Mouse (Mus musculus) Muller cell, postnatal 12 days (primary cell): ENCODE measurements around the gene Tlnrd1.

Experiments
- DNase-seq: peaks from one replicate; pipeline ENCODE4 v3.0.0-alpha.2; 2015; ENCODE audit errors: inconsistent ontology term

Gene Tlnrd1

GRCm38 (mm10) chr7:83884921-83885532 lies 922 bp upstream of the Tlnrd1 start:
- DNase-seq, result no peak

DNA sequence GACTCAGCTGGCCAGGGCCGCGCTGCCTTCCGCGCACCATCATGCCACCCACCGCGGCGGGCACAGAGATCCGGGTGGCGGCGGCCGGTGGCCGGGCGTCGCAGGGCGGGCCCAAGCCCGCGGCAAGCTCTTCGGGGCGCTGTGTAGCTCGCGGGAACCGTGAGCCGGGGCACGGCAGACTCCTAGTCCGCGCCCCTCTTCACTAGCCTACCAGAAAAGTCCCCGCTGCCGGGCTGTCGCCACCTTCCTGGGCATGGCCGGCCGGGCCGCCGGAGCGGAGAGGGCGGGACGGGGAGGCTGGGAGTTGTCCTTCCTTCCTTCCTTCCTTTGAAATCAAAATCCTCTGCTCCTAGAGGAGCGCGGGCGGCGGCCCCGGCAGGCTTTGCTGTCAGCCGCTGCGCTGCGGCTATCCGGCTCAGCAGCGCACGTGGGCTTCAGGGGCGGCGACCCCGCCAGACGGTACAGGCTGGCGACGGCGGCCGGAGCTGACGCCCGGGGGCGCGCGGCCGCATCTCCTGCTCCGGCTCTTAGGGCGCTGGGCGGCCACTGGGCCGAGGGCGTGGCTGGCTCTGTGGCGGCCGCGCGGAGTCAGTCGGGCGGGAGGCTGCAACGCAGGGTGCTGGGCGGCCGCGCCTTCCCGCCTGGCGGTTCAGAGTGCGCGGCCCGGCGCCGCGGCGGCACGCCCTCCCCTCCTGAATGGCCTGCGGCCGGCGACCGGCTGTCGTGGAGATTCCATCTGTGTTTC lies 657 bp downstream of the Tlnrd1 start:
- peak; percentile 87 for DNase-seq

DNA sequence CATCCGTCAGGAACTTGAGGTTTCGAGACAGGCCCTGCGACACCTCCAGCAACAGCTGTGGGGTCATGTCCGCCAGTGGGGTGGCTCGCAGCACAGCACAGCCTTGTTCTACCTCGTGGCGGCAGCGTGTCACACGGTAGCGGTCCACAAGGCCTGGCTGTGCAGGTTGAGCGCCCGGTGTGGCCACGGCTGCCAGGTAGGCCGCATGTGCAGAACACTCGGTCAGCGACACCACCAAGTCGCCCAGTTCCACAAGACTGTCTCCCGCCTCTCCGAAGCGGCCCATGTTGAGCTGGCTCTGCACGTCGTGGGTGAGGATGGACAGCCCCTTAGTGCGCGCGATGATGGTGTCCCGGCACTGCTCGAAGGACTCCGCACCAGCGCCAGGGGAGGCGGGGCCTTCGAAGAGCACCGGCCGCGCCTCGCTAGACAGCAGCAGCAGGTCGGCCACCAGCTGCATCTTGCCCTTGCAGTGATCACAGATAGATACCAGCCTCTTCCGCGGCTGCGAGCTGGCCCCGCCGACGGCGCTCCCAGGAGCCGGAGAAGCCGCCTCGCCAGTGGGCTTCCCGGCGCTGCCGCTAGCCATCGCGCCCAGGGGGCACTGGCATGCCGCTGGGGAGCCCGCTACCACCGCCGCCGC lies 1.4 kb downstream of the Tlnrd1 start:
- DNase-seq, result peak; percentile 67

GRCm38 (mm10) chr7:83882150-83882632 lies 1.9 kb downstream of the Tlnrd1 start:
- DNase-seq, result no peak

- DNase-seq, result peak; percentile 85
Observed at GRCm38 (mm10) chr7:83878676-83879448, 5.2 kb downstream of the Tlnrd1 start.

GRCm38 (mm10) chr7:83877088-83877487 lies 7.0 kb downstream of the Tlnrd1 start:
- no peak for DNase-seq

DNA sequence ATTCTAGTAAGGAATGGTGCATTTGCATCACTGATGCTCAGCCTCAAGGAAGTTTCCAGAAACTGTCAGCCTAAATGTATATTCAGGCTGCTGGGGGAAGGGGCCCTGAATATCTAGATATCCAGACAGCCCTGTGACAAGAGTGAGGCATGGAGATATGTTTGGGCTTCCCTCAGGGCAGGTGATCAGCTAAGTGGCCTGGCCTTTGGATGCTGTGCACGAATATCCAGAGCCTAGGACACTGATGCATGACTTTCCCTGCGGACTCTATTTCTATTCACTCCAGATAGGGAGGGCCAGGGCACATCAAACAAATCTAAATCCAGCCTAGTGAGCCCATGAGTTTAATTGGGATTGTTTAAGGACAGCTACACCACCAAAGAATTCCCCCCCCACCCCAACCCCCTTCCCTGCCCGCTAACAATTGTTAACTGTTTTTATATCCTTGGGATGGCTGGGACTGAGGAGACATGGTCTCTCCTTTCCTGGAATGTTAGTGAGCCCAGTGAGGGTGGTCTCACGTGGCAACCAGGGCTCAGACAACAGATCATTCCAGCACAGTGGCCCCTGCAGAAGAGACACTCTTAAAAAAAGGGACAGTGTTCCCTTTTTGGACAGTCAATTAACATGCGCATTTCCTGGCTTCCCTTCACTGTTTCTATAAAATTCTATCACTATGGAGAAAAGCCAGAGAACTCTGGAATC lies 14.1 kb downstream of the Tlnrd1 start:
- DNase-seq, result peak; percentile 25

GRCm38 (mm10) chr7:83868200-83868599 lies 15.9 kb downstream of the Tlnrd1 start:
- no peak for DNase-seq

GRCm38 (mm10) chr7:83863554-83863953 lies 20.6 kb downstream of the Tlnrd1 start:
- DNase-seq, result no peak

DNA sequence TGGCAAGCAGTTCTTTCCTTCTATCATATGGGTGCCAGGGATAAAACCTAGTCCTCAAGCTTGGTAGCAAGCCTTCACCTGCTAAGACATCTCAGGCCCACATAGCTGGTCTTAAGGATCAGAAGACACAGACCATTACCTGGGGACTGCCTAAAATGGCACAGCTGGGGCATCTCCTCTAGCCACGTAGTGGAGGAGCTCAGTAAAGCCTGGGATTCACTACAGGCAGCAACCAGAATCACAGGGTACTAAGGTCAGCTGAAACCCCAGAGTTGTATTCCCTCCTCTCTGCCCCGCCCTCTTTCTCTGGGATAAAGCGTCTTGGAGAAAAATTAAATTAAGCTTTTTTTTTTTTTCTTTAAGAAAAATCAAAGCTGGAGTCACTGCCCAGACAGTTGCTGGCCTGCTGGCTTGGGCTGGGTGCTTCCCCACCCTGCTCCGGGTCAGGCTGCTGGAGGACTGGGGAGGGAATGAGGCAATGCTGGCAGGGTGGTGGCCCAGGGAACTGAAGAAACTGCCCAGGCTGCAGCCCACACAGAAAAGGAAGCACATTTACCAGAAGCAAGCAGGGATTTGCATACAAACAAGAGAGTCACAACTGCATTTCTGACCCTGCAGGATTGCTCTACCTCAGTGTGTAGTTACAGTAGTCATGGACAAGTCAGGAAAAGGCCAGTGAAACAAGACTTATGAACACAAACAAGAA lies 24.6 kb downstream of the Tlnrd1 start:
- DNase-seq, result no peak

- DNase-seq, result no peak
Observed at GRCm38 (mm10) chr7:83857921-83858320, 26.2 kb downstream of the Tlnrd1 start.

- DNase-seq, result no peak
Observed at GRCm38 (mm10) chr7:83857208-83857488, 27.0 kb downstream of the Tlnrd1 start.

DNA sequence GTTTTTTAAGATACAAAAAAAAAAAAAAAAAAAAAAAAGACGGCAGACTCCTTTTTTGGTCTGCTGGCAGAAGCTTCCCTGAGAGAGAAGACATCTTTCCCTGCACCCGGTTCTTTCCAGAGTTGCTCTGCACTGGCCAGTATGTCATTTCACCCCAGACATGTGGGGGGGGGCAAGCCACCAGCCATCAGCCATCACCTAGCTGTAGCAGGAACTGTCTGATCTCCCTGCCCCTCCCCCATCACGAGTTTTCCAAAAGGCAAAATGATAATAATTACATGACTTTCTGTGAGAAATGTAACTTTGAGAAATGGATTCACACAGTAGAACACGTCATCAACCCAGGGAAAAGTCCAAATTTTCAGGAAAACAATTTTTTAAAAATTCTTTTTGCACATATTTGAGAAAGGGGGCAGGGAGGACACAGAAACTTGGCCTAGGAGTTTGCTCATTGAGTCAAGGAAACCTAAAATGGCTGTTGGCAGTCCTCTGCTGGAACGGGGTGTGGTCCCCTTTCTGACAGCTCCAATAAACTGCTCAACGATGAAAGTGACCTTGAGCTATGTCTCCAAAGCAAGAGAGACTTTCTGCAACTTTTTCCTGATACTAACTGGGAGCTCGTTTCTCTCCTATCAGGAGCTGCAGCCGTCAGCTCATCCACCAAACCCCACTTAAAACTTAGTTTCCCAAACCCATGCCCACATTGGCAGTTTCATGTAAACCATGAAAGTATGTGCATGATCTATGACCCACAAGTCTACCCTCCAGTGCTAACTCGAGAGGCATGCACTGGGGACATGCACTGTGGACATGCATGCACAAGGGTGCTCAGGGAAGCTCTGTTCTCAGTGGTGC lies 27.5 kb downstream of the Tlnrd1 start:
- DNase-seq, result no peak

DNA sequence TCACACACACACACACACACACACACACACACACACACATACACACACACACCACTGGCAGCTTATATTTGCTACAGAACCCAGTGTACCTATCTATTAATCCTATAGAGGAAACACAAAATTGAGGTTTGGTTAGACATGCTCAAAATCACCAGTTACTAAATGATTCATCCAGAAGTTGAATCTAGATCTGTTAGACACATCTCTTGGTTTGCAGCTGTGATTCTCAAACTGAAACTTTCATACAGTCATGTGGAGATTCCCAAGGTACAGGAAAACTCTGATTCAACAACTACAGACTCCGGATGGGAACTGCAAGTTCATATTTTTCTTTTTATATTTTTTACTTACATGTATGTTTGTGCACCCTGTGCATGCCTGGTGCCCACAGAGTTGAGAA lies 28.9 kb downstream of the Tlnrd1 start:
- DNase-seq, result no peak

DNA sequence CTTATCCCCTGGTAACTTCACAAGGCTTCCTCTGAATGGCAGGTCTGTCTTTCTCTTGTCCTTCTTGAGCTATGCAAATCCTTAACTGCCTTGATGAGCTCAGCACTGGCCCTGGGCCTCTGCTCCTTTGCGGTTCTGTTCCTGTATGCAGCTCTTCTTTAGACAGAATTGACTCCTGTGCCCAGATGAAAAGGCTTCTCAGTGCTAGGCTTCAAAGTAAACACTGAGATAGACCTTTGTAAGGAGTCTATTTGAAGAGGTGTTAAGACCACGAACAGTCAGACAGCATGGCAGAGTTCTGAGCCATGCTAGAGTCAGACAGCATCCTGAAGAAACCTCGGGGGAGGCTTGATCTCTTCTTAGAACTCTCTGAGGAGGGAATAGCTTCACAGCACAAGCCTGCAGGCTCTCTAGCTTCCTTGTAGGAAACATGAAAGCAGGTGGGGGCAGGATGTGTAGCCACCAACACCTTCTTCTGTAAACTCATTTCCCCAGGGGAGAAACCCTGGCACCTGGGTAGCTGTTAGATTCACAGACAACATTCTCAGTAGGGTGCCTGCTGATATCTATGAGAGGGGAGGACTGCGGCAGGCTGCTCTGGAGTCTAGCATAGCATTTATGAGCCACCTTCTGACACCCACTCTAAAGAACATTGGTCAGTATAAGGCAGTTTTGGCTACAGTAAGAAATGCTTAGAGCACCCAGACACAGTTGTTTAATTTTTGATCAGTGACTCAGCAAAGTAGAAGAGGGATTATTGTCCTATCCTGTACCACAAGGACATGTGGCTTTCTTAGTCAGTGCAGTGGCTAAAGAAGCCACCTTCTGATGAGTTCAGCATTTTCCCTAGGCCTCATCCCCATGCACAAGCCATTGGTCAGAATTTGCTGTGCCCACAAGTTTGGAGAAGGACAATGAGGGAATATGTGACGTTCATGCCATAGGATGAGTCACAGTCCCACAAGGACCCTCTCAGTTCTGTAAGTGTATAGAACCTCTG lies 31.4 kb downstream of the Tlnrd1 start:
- DNase-seq, result peak; percentile 80

DNA sequence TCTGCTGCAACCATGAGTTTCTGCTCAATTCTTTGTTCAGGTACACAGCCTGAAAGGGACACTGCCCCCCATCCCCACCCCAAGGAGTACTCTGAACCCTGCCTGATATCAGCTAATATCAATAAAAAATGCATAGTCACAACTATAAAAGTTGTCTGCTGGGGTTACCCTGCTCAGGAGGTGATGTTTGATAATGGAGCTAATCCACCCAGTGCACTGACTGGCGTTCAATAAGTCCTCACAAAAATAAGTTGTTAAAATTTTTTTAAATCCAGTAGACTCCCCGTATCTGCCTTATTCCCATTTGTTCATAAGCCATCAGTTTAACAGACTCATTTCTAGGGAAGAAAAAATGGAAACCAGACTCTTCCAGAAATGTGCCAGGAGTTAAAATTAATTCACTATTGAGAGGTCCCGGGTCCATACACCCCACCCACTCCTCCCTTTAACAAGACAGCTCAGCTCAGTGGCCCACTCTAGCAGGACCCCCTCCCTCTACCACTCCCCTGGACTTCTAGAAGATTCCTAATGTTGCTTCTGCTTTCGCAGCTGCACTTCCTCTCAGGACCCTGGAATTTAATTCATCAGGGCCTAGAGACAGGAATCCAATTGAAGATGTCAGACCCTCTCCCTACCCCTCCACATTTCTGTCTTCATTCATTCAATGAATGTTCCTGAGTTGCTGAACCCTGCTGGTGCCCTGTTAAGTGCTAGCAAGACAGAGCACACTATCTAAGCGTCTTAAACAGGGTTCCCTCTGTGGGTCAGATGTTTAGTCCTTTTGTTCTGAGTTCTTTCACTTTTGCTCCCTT lies 32.3 kb downstream of the Tlnrd1 start:
- no peak for DNase-seq

DNA sequence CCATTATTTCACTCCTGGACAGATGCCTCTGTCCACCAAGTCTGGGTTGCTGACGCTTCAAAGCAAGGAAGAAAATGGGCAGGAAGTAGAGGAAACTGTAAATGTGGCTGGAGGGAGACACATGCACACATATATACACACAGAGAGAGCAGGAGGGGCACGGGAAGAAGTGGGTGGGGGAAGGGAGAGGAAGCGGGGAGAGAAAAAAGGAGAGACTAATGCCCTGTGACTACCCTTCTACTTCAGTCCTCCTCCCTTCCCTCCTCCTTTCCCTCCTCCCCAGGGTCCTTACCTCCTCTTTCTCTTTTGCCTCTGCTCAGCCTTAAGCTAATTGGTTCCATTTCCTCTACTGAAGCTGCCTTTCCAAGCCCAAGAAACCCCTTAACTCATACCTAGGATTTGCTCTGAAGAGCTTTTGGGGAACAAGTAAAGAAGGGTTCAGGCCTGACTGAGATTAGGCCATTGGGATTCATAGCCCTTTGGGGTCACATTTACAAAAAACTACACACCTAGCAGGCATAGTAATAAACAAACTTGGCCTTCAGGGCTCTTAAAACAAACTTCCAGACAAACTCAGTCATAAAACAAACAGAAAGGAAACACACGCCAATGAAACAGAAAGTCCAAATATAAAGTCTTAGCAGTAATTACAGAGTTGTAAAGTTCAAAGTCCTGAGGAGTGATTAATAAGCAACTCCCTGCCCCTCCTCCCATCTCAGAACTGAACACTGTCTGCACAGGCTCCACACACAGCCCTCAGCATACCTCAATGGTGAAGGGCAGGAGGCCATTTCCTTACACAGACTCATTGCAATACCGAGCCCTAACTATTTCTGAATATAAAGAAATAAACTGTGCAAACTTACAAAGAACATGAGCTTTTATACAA lies 36.7 kb downstream of the Tlnrd1 start:
- DNase-seq, result no peak
